Mouse (Mus musculus) mouse trophoblast stem cell (cell line): Measurements from ENCODE around the gene Aqp12.
"Not testable (repeated sequence)": the region's sequence is repeated elsewhere in the genome, so short reads cannot be mapped to it uniquely, and the experiment has no call there.

Experiments used
- in situ Hi-C, 2 experiments: fragments of 300-500 bp; cut with MseI, MboI; formaldehyde crosslinking; loops; 2 replicates in 1 of 2; 3 replicates in 1 of 2; pipeline ENCODE4 v1.15.1; 2025

Aqp12 gene

GRCm38 (mm10) chr1:93006061-93006460 lies at the start of gene Aqp12:
Gene Aqp12 (plus strand): TSS chr1:93006334.
- in situ Hi-C loops: no loop called here

GRCm38 (mm10) chr1:92956571-92957335 lies 49.4 kb upstream of the Aqp12 start:
- in situ Hi-C loops: not testable (repeated sequence)

DNA sequence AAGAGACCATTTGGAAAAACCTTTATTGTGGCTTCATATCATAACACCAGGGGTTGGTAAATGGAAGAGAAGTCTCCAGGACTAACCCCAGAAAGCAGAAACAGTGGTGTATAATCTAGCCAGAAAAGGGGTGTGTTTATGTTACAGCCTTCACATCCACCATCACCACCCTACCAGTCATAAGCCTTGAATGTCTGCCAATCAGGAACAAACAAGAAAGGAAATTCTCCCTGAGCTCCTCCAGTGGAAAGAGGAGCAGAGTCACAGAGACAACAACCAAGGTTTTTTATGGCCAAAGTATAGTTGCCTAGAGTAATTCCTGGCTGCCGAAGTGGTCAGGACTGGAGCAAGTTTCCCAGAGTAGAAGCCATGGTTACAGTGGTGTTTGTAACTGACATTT lies 47.1 kb upstream of the Aqp12 start:
- in situ Hi-C loops: no loop called here

GRCm38 (mm10) chr1:92970791-92971190 lies 35.3 kb upstream of the Aqp12 start:
- in situ Hi-C loops: not testable (repeated sequence)

- in situ Hi-C loops: no loop called here
Observed at GRCm38 (mm10) chr1:92971879-92972795, 34.0 kb upstream of the Aqp12 start.

- in situ Hi-C loops: no loop called here
Observed at GRCm38 (mm10) chr1:92972854-92973253, 33.3 kb upstream of the Aqp12 start.

DNA sequence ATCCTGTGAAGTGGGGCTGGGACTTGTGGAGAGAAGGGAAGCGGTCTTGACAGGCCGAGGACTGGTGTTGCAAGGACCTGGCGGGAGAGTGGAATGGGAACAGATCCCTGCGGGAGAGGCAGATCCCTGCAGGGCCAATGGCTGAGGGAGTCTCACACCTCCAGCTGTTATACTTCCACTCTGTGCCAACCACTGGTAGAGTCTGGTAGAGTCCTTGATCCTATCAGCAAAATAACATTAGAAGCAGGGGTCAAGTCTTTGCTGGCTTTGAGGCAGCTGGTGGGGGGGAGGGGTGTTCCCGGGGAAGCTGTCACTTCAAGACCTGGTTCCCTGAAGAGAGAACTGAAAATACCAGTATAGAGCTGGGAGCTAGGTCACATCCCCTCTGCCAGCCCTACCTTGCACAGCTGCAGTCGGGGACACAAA lies 30.0 kb upstream of the Aqp12 start:
- in situ Hi-C loops: no loop called here

DNA sequence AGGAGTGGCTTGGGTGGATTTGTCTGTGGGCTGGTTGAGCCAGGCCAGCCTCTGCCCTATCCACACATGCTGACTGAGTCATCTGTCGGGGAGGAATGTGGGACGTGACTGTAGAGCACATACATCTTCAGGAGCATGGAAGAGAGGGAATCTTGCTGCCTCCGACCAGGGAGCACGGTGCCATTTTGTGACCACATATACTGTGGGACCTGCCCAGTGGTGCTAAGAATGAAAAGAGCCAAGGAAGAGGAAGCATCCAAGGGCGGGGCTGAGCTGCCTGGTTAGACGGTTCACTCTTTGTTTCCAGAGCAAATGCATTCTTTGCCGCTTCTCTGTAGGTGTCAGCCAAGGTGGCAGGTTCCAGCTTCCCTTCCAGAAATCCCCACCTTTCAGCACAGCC lies 27.5 kb upstream of the Aqp12 start:
- in situ Hi-C loops: no loop called here

GRCm38 (mm10) chr1:92979073-92979602 lies 27.0 kb upstream of the Aqp12 start:
- in situ Hi-C loops: no loop called here

DNA sequence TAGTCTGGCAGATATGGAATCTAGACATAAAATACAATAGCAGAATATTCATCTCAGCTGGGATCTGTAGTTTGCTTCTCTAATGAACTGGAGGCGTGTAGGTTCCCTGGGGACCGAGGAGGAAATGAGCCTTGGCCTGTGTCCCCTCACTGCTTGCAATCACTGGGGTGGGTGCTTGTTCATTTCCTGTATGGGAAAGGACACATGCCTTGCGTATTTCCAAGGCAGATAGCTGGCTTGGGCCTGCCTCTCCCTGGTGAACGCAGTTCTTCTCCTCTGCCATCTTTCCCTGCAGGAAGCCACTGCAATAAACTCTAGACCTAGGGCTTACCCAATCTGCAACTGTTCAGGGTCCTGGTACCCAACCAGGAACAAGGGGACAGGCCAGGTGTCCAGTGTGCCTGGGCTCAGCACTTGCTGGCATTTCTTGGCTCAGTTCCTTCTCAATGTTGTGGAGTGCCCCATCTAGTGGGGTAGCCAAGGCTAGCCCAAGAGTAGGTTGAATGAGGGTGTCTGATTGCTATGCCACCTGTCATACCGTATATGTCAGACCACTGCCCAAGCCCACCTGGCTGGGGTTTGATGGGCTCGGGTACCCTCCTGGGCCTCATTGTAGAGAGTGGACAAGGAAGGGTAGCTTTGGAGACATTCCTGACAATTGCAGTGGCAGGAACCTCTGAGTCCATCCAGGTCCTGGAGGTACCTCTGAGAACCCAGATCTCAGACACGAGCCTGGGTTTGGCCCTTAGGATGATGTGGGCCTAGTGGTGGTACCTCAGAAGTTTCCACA lies 24.9 kb upstream of the Aqp12 start:
- in situ Hi-C loops: no loop called here

- in situ Hi-C loops: no loop called here
Observed at GRCm38 (mm10) chr1:92982931-92983605, 23.1 kb upstream of the Aqp12 start.

DNA sequence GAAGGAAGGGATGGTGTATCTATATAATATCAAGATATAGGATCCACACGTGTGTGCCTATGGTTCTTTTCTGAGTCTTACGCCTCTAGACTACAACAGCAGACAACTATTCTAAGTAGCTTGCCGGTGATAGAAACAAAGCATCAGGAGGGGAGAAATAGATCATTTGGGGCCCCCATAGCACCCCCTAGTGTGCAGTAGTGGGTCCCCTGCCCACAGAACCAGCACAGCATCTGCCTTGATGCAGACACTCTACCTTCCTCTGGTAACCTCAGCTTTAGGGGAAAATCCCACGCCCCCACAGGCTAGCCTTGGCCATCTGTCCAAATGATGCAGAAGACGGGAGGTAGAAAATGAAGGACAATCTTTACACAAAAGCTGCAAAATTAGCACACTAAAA lies 21.1 kb upstream of the Aqp12 start:
- in situ Hi-C loops: loop anchor here in 1 of 2 experiments (5.0 kb wide), 1 partner anchor 38 kb away; no protein-coding TSS in a partner anchor

DNA sequence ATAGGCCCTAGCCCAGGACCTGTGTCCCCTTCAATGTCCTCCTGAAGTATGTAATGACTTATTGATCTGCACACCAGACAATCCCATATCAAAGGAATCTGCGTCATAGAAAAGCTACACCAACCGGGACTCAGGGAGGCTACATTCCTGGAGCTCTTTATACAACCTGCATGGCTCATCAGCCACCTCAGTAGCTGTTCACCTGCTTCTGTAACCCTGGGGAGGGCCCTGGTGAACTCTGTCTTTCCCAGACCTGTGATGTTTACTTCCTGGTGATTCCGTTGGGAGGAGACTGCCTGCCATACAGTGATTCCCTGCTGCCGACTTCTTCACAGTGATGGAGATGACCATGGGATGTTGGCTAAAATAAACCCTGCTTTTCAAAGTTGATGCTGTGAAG lies 17.2 kb upstream of the Aqp12 start:
- in situ Hi-C loops: loop anchor here in 1 of 2 experiments (5.0 kb wide), 1 partner anchor 42 kb away; no protein-coding TSS in a partner anchor

DNA sequence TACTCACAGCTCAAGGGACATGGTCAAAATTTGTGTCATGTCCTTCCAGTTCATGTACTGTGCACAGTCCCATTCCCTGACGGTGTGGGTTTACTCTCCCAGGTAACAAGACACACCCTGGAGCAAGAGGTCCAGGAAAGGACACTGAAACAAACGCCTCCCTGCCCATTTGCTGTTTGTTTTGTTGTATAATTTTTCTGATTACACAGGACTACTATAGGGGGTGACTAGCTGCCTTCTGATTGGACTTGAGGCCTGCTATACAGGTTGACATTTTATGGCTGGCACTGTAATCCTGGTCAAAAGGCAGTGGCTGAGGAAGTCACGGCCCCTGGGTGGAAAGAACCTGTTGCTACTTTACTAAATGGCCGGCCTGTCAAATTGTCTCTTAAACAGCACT lies 16.2 kb upstream of the Aqp12 start:
- in situ Hi-C loops: loop anchor here in 1 of 2 experiments (5.0 kb wide), 1 partner anchor 43 kb away; no protein-coding TSS in a partner anchor

DNA sequence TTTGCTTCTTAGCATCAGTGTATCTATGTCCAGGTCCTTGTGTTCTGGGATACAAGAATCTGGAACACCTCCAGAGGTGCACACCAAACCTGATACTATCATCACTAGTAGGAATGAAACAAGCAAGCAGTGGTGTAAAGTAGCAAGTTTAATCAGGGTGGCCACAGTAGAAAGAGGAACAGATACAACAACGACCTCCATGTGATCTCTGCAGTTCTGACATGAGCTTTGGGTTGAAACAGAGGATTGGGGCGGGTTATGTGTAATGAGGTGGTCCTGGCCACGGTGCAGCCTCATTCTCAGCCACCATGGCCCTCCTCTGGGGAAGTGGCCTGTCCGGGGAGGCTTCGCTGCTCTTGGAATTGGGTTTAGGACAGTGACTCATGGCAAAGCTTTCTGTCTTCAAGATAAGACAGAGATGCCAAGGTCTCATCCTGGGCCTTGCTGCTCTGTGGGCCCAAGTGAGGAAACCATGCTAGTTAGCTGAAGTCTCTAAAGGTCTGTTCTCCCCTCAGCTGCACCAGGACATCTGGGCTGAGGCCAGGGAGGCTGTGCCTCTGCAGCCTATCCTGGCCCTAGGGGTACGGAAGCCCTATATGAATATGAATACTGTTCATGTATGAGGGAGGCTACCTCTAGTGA lies 13.8 kb upstream of the Aqp12 start:
- in situ Hi-C loops: no loop called here

GRCm38 (mm10) chr1:92992880-92993279 lies 13.3 kb upstream of the Aqp12 start:
- in situ Hi-C loops: no loop called here

DNA sequence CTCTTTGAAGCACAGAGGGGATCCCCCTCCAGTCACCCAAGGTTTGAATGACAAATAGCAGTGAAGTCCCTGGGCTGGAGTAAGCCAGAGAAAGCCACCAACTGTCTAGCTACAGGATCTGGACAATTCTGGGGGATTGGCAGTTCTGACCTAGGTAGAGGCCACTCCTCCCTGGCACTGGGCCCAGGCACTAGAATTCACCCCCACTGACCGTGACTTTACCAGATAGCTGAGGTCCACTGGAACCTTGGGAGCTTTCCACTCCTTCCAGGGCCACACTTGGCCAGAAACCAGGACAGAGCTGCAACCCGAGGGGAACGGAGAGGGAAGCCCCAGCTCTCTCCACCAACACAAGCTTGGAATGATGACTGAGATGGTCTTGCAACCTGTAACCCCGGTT lies 3.1 kb downstream of the Aqp12 start:
- in situ Hi-C loops: no loop called here

GRCm38 (mm10) chr1:93010731-93011130 lies 4.6 kb downstream of the Aqp12 start:
- in situ Hi-C loops: no loop called here

DNA sequence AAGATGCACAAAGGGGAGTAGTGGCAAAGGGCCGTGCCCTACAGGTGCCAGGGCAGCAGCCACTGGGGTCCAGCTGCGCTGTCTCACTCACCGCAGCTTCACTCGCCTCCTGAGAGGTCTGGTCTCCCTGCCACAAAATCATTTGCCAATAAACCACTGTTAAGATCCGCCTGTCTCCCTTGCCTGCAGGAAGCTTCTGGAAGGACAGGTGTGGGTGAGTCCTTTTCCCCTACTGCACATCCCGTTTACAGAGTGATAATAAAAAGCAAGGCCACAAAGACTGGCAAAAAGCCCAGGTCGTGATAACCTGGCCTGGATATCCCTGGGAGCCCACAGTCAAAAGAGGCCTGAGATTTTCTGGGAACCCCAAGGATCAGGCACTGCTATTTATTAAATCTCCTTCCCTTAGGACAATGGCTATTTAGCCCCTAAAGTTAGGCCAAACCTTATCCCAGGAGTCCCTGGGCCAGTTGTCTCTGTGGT lies 6.0 kb downstream of the Aqp12 start:
- in situ Hi-C loops: no loop called here

- in situ Hi-C loops: no loop called here
Observed at GRCm38 (mm10) chr1:93013367-93013766, 7.2 kb downstream of the Aqp12 start.
